ENCODE assay signal across 10 mouse cellular contexts in the genomic region with DNA sequence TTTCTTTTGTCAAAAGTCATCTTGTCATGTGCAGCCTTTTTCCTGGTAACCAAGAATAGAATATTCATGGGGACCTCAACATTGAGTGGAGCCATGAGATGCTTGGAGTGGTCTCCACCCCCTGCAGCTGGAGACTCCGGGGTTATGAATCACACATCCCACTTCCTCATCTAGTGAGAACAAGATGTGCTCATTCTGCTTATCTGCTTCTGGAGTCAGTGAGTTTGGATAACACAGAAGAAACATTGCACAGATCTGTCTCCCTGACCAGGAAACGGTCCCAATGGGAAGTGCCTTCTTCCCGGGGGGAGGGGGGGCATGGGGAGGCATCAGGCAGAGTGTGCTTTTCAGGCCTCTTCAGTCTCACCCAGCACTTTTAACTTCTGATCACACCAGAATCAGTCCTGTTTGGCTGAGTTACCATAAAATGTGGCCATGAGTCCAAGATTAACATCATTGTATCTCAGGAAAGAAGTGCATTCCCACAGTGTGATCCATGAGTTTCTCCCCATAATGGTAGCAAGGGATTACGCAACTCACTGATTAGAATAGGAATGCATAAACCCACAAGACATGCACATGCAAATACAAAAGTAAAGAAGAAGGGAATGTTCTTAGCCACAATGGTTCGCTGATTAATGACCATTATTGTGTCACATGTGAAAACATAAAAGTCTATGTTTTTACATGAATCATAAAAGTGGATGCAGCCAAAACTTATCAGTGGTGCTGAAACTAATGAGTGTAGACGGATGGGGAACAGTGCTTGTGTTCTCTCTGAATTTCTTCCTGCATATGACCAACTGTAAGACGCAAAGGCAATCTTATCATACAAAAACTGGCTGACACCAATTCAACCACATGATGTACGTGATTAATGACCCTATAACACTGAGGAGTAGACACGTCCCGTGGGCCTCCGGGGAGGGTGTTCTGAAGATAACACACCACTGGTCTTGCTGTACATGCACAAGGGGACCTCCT.
DNase-seq lines count a peak whose midpoint lies in the region; ATAC-seq and TF ChIP-seq lines count a peak whose summit lies in the region.
"Had no signal": no experiment of that assay in that cellular context is flagged by ENCODE, and none has a peak within 500 bp of the region (broad histone marks: within the 10 kb centered on the region; RNA-seq: fewer than 3 reads in every experiment).

No protein-coding gene starts in this region.

- H3K4me3 ChIP-seq in hindbrain, postnatal 0 days (ENCODE audit: low read length) = no peak overlapping the region
- no peak overlapping the region for H3K4me3 ChIP-seq in forebrain, embryonic 11.5 days (ENCODE audit: low read depth, low read length)

- intact Hi-C loops in gastrocnemius, postnatal 14 days (cut with DNase I; ENCODE audit: low total_unique reads) = no loop called here
- intact Hi-C loops in heart, postnatal 14 days (cut with DNase I) = no loop called here

- H3K4me1 ChIP-seq in hindbrain, postnatal 0 days (ENCODE audit: insufficient read depth, low read length) = no peaks in the 10 kb centered on the region
- H3K4me1 ChIP-seq in forebrain, embryonic 11.5 days (replicated peaks; ENCODE audit: control insufficient read depth, insufficient read depth, low read length) = 0 out of 2 replicates have a peak, but pooled peaks cover 8% of the 10 kb centered on the region

- no peaks in the 10 kb centered on the region for H3K27me3 ChIP-seq in hindbrain, postnatal 0 days (ENCODE audit: insufficient read depth, low read length)
- H3K27me3 ChIP-seq in forebrain, embryonic 11.5 days (ENCODE audit: control insufficient read depth, insufficient read depth, low read length) = no peaks in the 10 kb centered on the region

- no peaks in the 10 kb centered on the region for H3K9me3 ChIP-seq in hindbrain, postnatal 0 days (ENCODE audit: low read length)
- H3K9me3 ChIP-seq in forebrain, embryonic 11.5 days (ENCODE audit: control insufficient read depth, low read length) = no peaks in the 10 kb centered on the region

- DNase-seq in gastrocnemius, postnatal 14 days = peak; percentile 11
- DNase-seq in gastrocnemius, postnatal 10 days = no peak
- DNase-seq in 3T3-L1 (ENCODE audit: low read depth, low spot score) = peak; percentile 89
- peak; percentile 39 for DNase-seq in brain, adult 2 months (ENCODE audit: low read depth, low spot score)
- peak; percentile 28 to 38 for DNase-seq in heart, postnatal 14 days
- DNase-seq in hindbrain, postnatal 0 days (ENCODE audit: low spot score) = no peak
- no peak for DNase-seq in forebrain, embryonic 11.5 days (ENCODE audit: low spot score)
- DNase-seq in cerebellum, adult 8-10 months = no peak
- DNase-seq: right cerebral cortex, postnatal 25 days had no signal

- no peak for TF ChIP-seq CTCF in hindbrain, postnatal 0 days (IDR thresholded peaks at IDR 0.05; ENCODE audit: low read depth)

- no peak overlapping the region for H3K9ac ChIP-seq in hindbrain, postnatal 0 days (replicated peaks; ENCODE audit: low read length)
- no peak overlapping the region for H3K9ac ChIP-seq in forebrain, embryonic 11.5 days (ENCODE audit: low read length)
- H3K9ac ChIP-seq: liver, embryonic 14.5 days had no signal

- no peak overlapping the region for H3K27ac ChIP-seq in hindbrain, postnatal 0 days
- H3K27ac ChIP-seq in forebrain, embryonic 11.5 days (ENCODE audit: low read depth, low read length) = no peak overlapping the region
- H3K27ac ChIP-seq: liver, embryonic 14.5 days had no signal

- WGBS in hindbrain, postnatal 0 days = 88% methylated on average over 11 of the region's 11 CpGs
- 89% methylated on average over 11 of the region's 11 CpGs for WGBS in forebrain, embryonic 11.5 days

- ATAC-seq in hindbrain, postnatal 0 days = no peak
- no peak for ATAC-seq in forebrain, embryonic 11.5 days (replicated peaks; ENCODE audit: low FRiP score)

- H3K36me3 ChIP-seq in hindbrain, postnatal 0 days (ENCODE audit: insufficient read depth, low read length) = no peaks in the 10 kb centered on the region
- H3K36me3 ChIP-seq in forebrain, embryonic 11.5 days (ENCODE audit: control insufficient read depth, insufficient read depth, low read length) = no peaks in the 10 kb centered on the region

- no peak overlapping the region for H3K4me2 ChIP-seq in hindbrain, postnatal 0 days (ENCODE audit: low read depth, low read length)
- H3K4me2 ChIP-seq in forebrain, embryonic 11.5 days (ENCODE audit: low read depth, low read length, severe bottlenecking) = no peak overlapping the region

Comparison
In these comparisons a context has a peak if more than half of its experiments do, and no peak if none do; other contexts are left out.
1. DNase-seq: peak in gastrocnemius, postnatal 14 days (single experiment), 3T3-L1 (single experiment), brain, adult 2 months (single experiment) and heart, postnatal 14 days (2 of 2); none in gastrocnemius, postnatal 10 days (single experiment), hindbrain, postnatal 0 days (single experiment), forebrain, embryonic 11.5 days (single experiment) and cerebellum, adult 8-10 months (single experiment).